13 mouse cellular contexts compared by ENCODE assay signal in genomic region chr16:36626567-36627197, GRCm38 (mm10). TPM values are rescaled to one million over a fixed set of nuclear protein-coding genes. Genes with fewer than 3 reads are reported as not detected.
DNase-seq lines count a peak whose midpoint lies in the region; ATAC-seq and TF ChIP-seq lines count a peak whose summit lies in the region.
"Had no signal": no experiment of that assay in that cellular context is flagged by ENCODE, and none has a peak within 500 bp of the region (broad histone marks: within the 10 kb centered on the region; RNA-seq: fewer than 3 reads in every experiment).

No protein-coding gene starts in this region.

- H3K4me2 ChIP-seq in liver, embryonic 14.5 days (ENCODE audit: low read depth), result no peak overlapping the region
- H3K4me2 ChIP-seq: embryonic facial prominence, embryonic 15.5 days; hindbrain, embryonic 15.5 days had no signal

- no peak overlapping the region for H3K27ac ChIP-seq in heart, embryonic 10.5 days
- H3K27ac ChIP-seq in liver, embryonic 14.5 days, result no peak overlapping the region
- H3K27ac ChIP-seq: embryonic facial prominence, embryonic 15.5 days; hindbrain, embryonic 15.5 days had no signal

- 0 out of 2 replicates have a peak, but pooled peaks have one; percentile 33 for ATAC-seq in liver, embryonic 14.5 days (ENCODE audit: insufficient read depth)

- peak; percentile 65 for DNase-seq in heart, embryonic 10.5 days (ENCODE audit: low spot score)
- DNase-seq in heart, postnatal 4 days, result no peak
- DNase-seq in c-Kit-positive CD71-positive TER-119-negative erythroid progenitor cells, embryonic 14.5 days (ENCODE audit: low read depth), result peak; percentile 7
- DNase-seq in liver, embryonic 14.5 days (ENCODE audit: low read depth in 3 of 3, low spot score in 3 of 3), result peak in 2 of 3 experiments; percentile 11 to 30
- DNase-seq in splenic B cell, adult 2 months (ENCODE audit: low read depth, low spot score), result peak; percentile 55
- DNase-seq in kidney, postnatal 14 days, result no peak
- DNase-seq in frontal cortex, postnatal 14 days (ENCODE audit: low spot score in 2 of 2), result no peak
- no peak for DNase-seq in layer of hippocampus, postnatal 14 days (ENCODE audit: low spot score in 2 of 2)
- DNase-seq: cerebellum, adult 11-12 months; gastrocnemius, postnatal 25 days; right cerebral cortex, postnatal 4 days had no signal

- H3K4me1 ChIP-seq in heart, embryonic 10.5 days, result no peaks in the 10 kb centered on the region
- peaks cover 0 to 6% of the 10 kb centered on the region in 2 experiments; a peak in 1 of 4 replicates for H3K4me1 ChIP-seq in liver, embryonic 14.5 days (replicated peaks; ENCODE audit: control insufficient read depth in 2 of 2, insufficient read depth in 2 of 2, low read length in 1 of 2)
- H3K4me1 ChIP-seq: embryonic facial prominence, embryonic 15.5 days; hindbrain, embryonic 15.5 days had no signal

- no peaks in the 10 kb centered on the region for H3K36me3 ChIP-seq in heart, embryonic 10.5 days
- no peaks in the 10 kb centered on the region for H3K36me3 ChIP-seq in liver, embryonic 14.5 days (replicated peaks; ENCODE audit: control insufficient read depth, insufficient read depth, low read depth)
- no peaks in the 10 kb centered on the region for H3K36me3 ChIP-seq in splenic B cell, adult 2 months (ENCODE audit: control insufficient read depth, insufficient read depth, low read length, poor library complexity, severe bottlenecking)
- H3K36me3 ChIP-seq: embryonic facial prominence, embryonic 15.5 days; hindbrain, embryonic 15.5 days had no signal

- H3K4me3 ChIP-seq in heart, embryonic 10.5 days, result no peak overlapping the region
- H3K4me3 ChIP-seq in liver, embryonic 14.5 days (ENCODE audit: insufficient read depth in 1 of 2, low read depth in 2 of 2, low read length in 2 of 2), result no peak overlapping the region
- H3K4me3 ChIP-seq: embryonic facial prominence, embryonic 15.5 days; hindbrain, embryonic 15.5 days had no signal

- WGBS in heart, embryonic 10.5 days, result 72% methylated on average over 5 of the region's 5 CpGs
- 50% methylated on average over 5 of the region's 5 CpGs for WGBS in liver, embryonic 14.5 days (ENCODE audit: insufficient replicate concordance)

- no peaks in the 10 kb centered on the region for H3K27me3 ChIP-seq in heart, embryonic 10.5 days (ENCODE audit: insufficient read depth, poor library complexity, severe bottlenecking)
- no peaks in the 10 kb centered on the region for H3K27me3 ChIP-seq in liver, embryonic 14.5 days (ENCODE audit: control insufficient read depth, insufficient read depth, low read length)
- no peaks in the 10 kb centered on the region for H3K27me3 ChIP-seq in splenic B cell, adult 2 months (ENCODE audit: control insufficient read depth, insufficient read depth, low read length, poor library complexity, severe bottlenecking)
- H3K27me3 ChIP-seq: embryonic facial prominence, embryonic 15.5 days; hindbrain, embryonic 15.5 days had no signal

- no peaks in the 10 kb centered on the region for H3K9me3 ChIP-seq in heart, embryonic 10.5 days
- H3K9me3 ChIP-seq in liver, embryonic 14.5 days (ENCODE audit: control insufficient read depth, low read length), result no peaks in the 10 kb centered on the region
- H3K9me3 ChIP-seq: embryonic facial prominence, embryonic 15.5 days; hindbrain, embryonic 15.5 days had no signal

- no peak for TF ChIP-seq CTCF in liver, embryonic 14.5 days (IDR thresholded peaks at IDR 0.05; ENCODE audit: low read depth)

- no peak overlapping the region for H3K9ac ChIP-seq in liver, embryonic 14.5 days (replicated peaks)
- H3K9ac ChIP-seq: embryonic facial prominence, embryonic 15.5 days; hindbrain, embryonic 15.5 days had no signal

- TF ChIP-seq EP300 in liver, embryonic 14.5 days (IDR thresholded peaks at IDR 0.05; ENCODE audit: low read depth), result no peak

RNA-seq across cellular contexts. Expression of gene Cd86, which starts 39.2 kb away (rescaled TPM):
- 0.30 TPM in 2 replicates for polyA plus RNA-seq in heart, embryonic 10.5 days (2016; fragmentation: Nextera tagmentation; extraction: Ambion mirVana)
- under 1 TPM; 0.62 to 0.65 TPM for total RNA-seq in heart, postnatal 4 days (2021)
- 2.6 and 4.8 TPM in 2 replicates for polyA plus RNA-seq in liver, embryonic 14.5 days (2012; rRNA removed)
- 7.1 and 7.7 TPM in 2 replicates for polyA plus RNA-seq in liver, embryonic 14.5 days (2014; fragmentation: Nextera tagmentation; extraction: Ambion mirVana)
- total RNA-seq in layer of hippocampus, postnatal 14 days (2021), result 1 to 10 TPM; 1.7 to 2.1 TPM

Comparison
In these comparisons a context has a peak if more than half of its experiments do, and no peak if none do; other contexts are left out.
1. DNase-seq: peak in heart, embryonic 10.5 days (single experiment), c-Kit-positive CD71-positive TER-119-negative erythroid progenitor cells, embryonic 14.5 days (single experiment), liver, embryonic 14.5 days (2 of 3) and splenic B cell, adult 2 months (single experiment); none in heart, postnatal 4 days (single experiment), kidney, postnatal 14 days (single experiment), frontal cortex, postnatal 14 days (0 of 2) and layer of hippocampus, postnatal 14 days (0 of 2).